Mouse (Mus musculus) bone marrow, adult 2 months (tissue): Measurements from ENCODE around the gene Cdk18. TPM values are rescaled to one million over a fixed set of nuclear protein-coding genes. Genes with fewer than 3 reads are reported as not detected.

Experiments
- H3K27ac ChIP-seq: fragments of 200-500 bp; 2 replicates; pipeline ENCODE4 v1.5.1; 2012; ENCODE audit warnings: low read depth, mild to moderate bottlenecking, control low read depth, inconsistent platforms, low read length; ENCODE audit not compliant: control insufficient read depth, poor library complexity, insufficient read depth
- H3K4me1 ChIP-seq: fragments of 200-500 bp; 2 replicates; pipeline ENCODE4 v1.6.1; 2011; ENCODE audit warnings: low read length; ENCODE audit not compliant: control insufficient read depth, insufficient read depth
- H3K4me3 ChIP-seq: fragments of 200-500 bp; replicated peaks from 2 replicates; pipeline ENCODE3; 2011; ENCODE audit warnings: mild to moderate bottlenecking, low read depth, low read length, control low read depth; ENCODE audit not compliant: control insufficient read depth
- CTCF ChIP-seq: fragments of 200-500 bp; IDR thresholded peaks from 2 replicates; pipeline ENCODE4 v1.5.1; 2011; ENCODE audit warnings: low read length, control low read depth; ENCODE audit not compliant: control insufficient read depth, insufficient read depth
- POLR2A ChIP-seq: fragments of 200-500 bp; IDR thresholded peaks from 2 replicates; pipeline ENCODE4 v1.6.1; 2011; ENCODE audit warnings: low read depth, mild to moderate bottlenecking, control low read depth, low read length, borderline replicate concordance; ENCODE audit not compliant: control insufficient read depth
- WGBS: fragments of 180-500 bp; shearing (Covaris S2); methylation state at CpG from one replicate; pipeline ENCODE4 v1.1.7; 2018; 5-methylcytosine and 5-hydroxymethylcytosine counted together
- polyA plus RNA-seq: library from polyadenylated mRNA; stranded (reverse); fragments of >200 nt; gene quantifications from 2 replicates; pipeline ENCODE4 v1.2.4, GENCODE M21; 2011; ENCODE audit warnings: low replicate concordance; ENCODE audit not compliant: missing spikeins, insufficient read depth, insufficient read length

Cdk18 gene
- polyA plus RNA-seq, 1 experiment = 3.8 TPM

GRCm38 (mm10) chr1:132078413-132078812 is 61.1 kb downstream of the Cdk18 start:
- Histone ChIP-seq H3K4me3 (no peak overlapping the region), H3K27ac (no peak overlapping the region), H3K4me1 (no peaks in the 10 kb centered on the region)
- TF ChIP-seq CTCF (no peak), POLR2A (no peak)
- WGBS = 77% methylated on average over 2 of the region's 2 CpGs

- 82% methylated on average over 10 of the region's 10 CpGs for WGBS
- Histone ChIP-seq H3K27ac (no peak overlapping the region), H3K4me1 (no peaks in the 10 kb centered on the region), H3K4me3 (no peak overlapping the region)
- TF ChIP-seq CTCF (no peak), POLR2A (no peak)
These were observed 63.9 kb downstream of the Cdk18 start for GRCm38 (mm10) chr1:132075576-132075975.

GRCm38 (mm10) chr1:132070659-132071058 is 68.8 kb downstream of the Cdk18 start:
- Histone ChIP-seq H3K27ac (no peak overlapping the region), H3K4me3 (no peak overlapping the region), H3K4me1 (no peaks in the 10 kb centered on the region)
- TF ChIP-seq POLR2A = no peak
- TF ChIP-seq CTCF = no peak
- 88% methylated on average over 3 of the region's 3 CpGs for WGBS

- WGBS = 86% methylated on average over 8 of the region's 8 CpGs
These were observed 70.0 kb downstream of the Cdk18 start for GRCm38 (mm10) chr1:132069436-132069835.

GRCm38 (mm10) chr1:132067261-132068255 is 71.9 kb downstream of the Cdk18 start, which contains the start of gene Mfsd4a:
Gene Mfsd4a (minus strand): TSS chr1:132068062.
- H3K27ac ChIP-seq = no peak within 1 kb of the TSS; the same call in 1 of the 2 replicates
- no peaks in the 10 kb centered on the region for H3K4me1 ChIP-seq
- H3K4me3 ChIP-seq = peak within 1 kb of the TSS; percentile 32
- 3% methylated on average over 80 of the region's 80 CpGs for WGBS
- TF ChIP-seq CTCF (no peak), POLR2A (peak; percentile 5; the same call in 1 of the 2 replicates)

More at GRCm38 (mm10) chr1:132069436-132069835, 70.0 kb downstream of the Cdk18 start:
- Histone ChIP-seq H3K4me3 (no peak overlapping the region), H3K4me1 (no peaks in the 10 kb centered on the region), H3K27ac (no peak overlapping the region)
- TF ChIP-seq CTCF = no peak
- TF ChIP-seq POLR2A = no peak

- TF ChIP-seq CTCF (no peak), POLR2A (no peak)
- WGBS = 64% methylated on average over 8 of the region's 8 CpGs
- H3K27ac ChIP-seq = no peak overlapping the region
- H3K4me3 ChIP-seq = no peak overlapping the region
- H3K4me1 ChIP-seq = no peaks in the 10 kb centered on the region
These were observed 73.9 kb downstream of the Cdk18 start for GRCm38 (mm10) chr1:132065475-132066172.

GRCm38 (mm10) chr1:132065001-132065400 is 74.5 kb downstream of the Cdk18 start:
- 78% methylated on average over 1 of the region's 1 CpGs for WGBS
- TF ChIP-seq POLR2A (no peak), CTCF (no peak)
- H3K4me3 ChIP-seq = no peak overlapping the region
- no peak overlapping the region for H3K27ac ChIP-seq
- H3K4me1 ChIP-seq = no peaks in the 10 kb centered on the region

- TF ChIP-seq CTCF (no peak), POLR2A (no peak)
These were observed 76.4 kb downstream of the Cdk18 start for GRCm38 (mm10) chr1:132063096-132063495.

More at GRCm38 (mm10) chr1:132063096-132063495, 76.4 kb downstream of the Cdk18 start:
- Histone ChIP-seq H3K4me1 (no peaks in the 10 kb centered on the region), H3K4me3 (no peak overlapping the region), H3K27ac (no peak overlapping the region)
- 86% methylated on average over 4 of the region's 4 CpGs for WGBS

Other genes starting within 250 kb of the Cdk18 start
- 78.2 and 86.6 TPM in 2 replicates for gene Nucks1, start 229.2 kb downstream of the Cdk18 start, polyA plus RNA-seq
- gene Slc45a3, start 176.7 kb downstream of the Cdk18 start, polyA plus RNA-seq = 1.5 and 1.7 TPM in 2 replicates
- gene Elk4, start 132.1 kb downstream of the Cdk18 start, polyA plus RNA-seq = 73.2 and 91.1 TPM in 2 replicates
- not detected in 2 replicates for gene Mfsd4a, start 71.6 kb downstream of the Cdk18 start, polyA plus RNA-seq
- not detected in 2 replicates for gene Lemd1, start 51.7 kb upstream of the Cdk18 start, polyA plus RNA-seq
- gene AC124108.1, start 51.8 kb upstream of the Cdk18 start, polyA plus RNA-seq = not detected in 2 replicates
- not detected in 2 replicates for gene Gm10188, start 90.1 kb upstream of the Cdk18 start, polyA plus RNA-seq
- gene Klhdc8a, start 158.9 kb upstream of the Cdk18 start, polyA plus RNA-seq = not detected in 2 replicates
- gene Nuak2, start 176.4 kb upstream of the Cdk18 start, polyA plus RNA-seq = 5.2 and 16.4 TPM in 2 replicates